Mouse (Mus musculus): ENCODE measurements around the gene Psg19. TPM values are rescaled to one million over a fixed set of nuclear protein-coding genes. Genes with fewer than 3 reads are reported as not detected.
"Not testable (repeated sequence)": the region's sequence is repeated elsewhere in the genome, so short reads cannot be mapped to it uniquely, and the experiment has no call there.

Psg19 gene
- total and polyA plus RNA-seq, 3 experiments: not detected

- Histone ChIP-seq H3K27ac (ENCODE audit: insufficient read depth, low read depth) (no peak overlapping the region), H3K4me2 (ENCODE audit: insufficient read depth, low read depth, poor library complexity, severe bottlenecking) (no peak overlapping the region), H3K36me3 (replicated peaks in 1 of 2; ENCODE audit: control insufficient read depth in 1 of 2, insufficient read depth in 1 of 2, low read length in 1 of 2) (no peaks in the 10 kb centered on the region), H3K4me3 (replicated peaks in 1 of 3; ENCODE audit: low read depth in 2 of 3, low read length in 2 of 3, poor library complexity in 1 of 3) (no peak overlapping the region), H3K9me3 (replicated peaks; ENCODE audit: low read length) (no peaks in the 10 kb centered on the region), H3K9ac (ENCODE audit: insufficient read depth, low read depth) (no peak overlapping the region), H3K27me3 (replicated peaks) (peaks cover 22% of the 10 kb centered on the region), H3K4me1 (ENCODE audit: control insufficient read depth in 1 of 2, insufficient read depth in 2 of 2) (no peaks in the 10 kb centered on the region), H3K79me2 (replicated peaks; ENCODE audit: control insufficient read depth, extremely low read depth, insufficient read depth, poor library complexity, severe bottlenecking) (no peaks in the 10 kb centered on the region)
- dilution Hi-C loops (cut with MboI; ENCODE audit: extremely low pct_ligation_motif_present, extremely low pct_unique_long_range_greater_than_20kb, low sequenced_read_pairs) (no loop called here), in situ Hi-C loops (cut with MboI; ENCODE audit: low pct_ligation_motif_present, low pct_unique_long_range_greater_than_20kb, low sequenced_read_pairs) (no loop called here)
- no peak for DNase-seq (ENCODE audit: extremely low read depth)
- TF ChIP-seq BHLHE40 (IDR thresholded peaks at IDR 0.05; ENCODE audit: low read depth, low read length) (no peak), ZMIZ1 (IDR thresholded peaks at IDR 0.05; ENCODE audit: low read depth, low read length) (no peak), IRF4 (IDR thresholded peaks at IDR 0.05; ENCODE audit: low read depth, low read length) (no peak), ELF1 (IDR thresholded peaks at IDR 0.05; ENCODE audit: low read depth, low read length) (no peak), USF1 (IDR thresholded peaks at IDR 0.05; ENCODE audit: low read depth, low read length) (no peak), MYC (IDR thresholded peaks at IDR 0.05; ENCODE audit: low read depth, low read length) (no peak)
These were observed 19.0 kb downstream of the Psg19 start for GRCm38 (mm10) chr7:18779337-18779781.

- dilution Hi-C loops (cut with MboI; ENCODE audit: extremely low pct_ligation_motif_present, extremely low pct_unique_long_range_greater_than_20kb, low sequenced_read_pairs); H3K9me3 ChIP-seq (replicated peaks; ENCODE audit: low read length); H3K4me2 ChIP-seq (ENCODE audit: insufficient read depth, low read depth, poor library complexity, severe bottlenecking); H3K27me3 ChIP-seq (replicated peaks); H3K9ac ChIP-seq (ENCODE audit: insufficient read depth, low read depth); H3K4me1 ChIP-seq (ENCODE audit: control insufficient read depth in 1 of 2, insufficient read depth in 2 of 2); in situ Hi-C loops (cut with MboI; ENCODE audit: low pct_ligation_motif_present, low pct_unique_long_range_greater_than_20kb, low sequenced_read_pairs); DNase-seq (ENCODE audit: extremely low read depth); H3K36me3 ChIP-seq (replicated peaks in 1 of 2; ENCODE audit: control insufficient read depth in 1 of 2, insufficient read depth in 1 of 2, low read length in 1 of 2); H3K27ac ChIP-seq (ENCODE audit: insufficient read depth, low read depth); H3K79me2 ChIP-seq (replicated peaks; ENCODE audit: control insufficient read depth, extremely low read depth, insufficient read depth, poor library complexity, severe bottlenecking); H3K4me3 ChIP-seq (replicated peaks in 1 of 3; ENCODE audit: low read depth in 2 of 3, low read length in 2 of 3, poor library complexity in 1 of 3): not testable (repeated sequence)
These were observed 35.4 kb downstream of the Psg19 start for GRCm38 (mm10) chr7:18762885-18763284.

GRCm38 (mm10) chr7:18760152-18760551, 38.2 kb downstream of the Psg19 start:
- H3K4me3 ChIP-seq (replicated peaks in 1 of 3; ENCODE audit: low read depth in 2 of 3, low read length in 2 of 3, poor library complexity in 1 of 3); H3K9me3 ChIP-seq (replicated peaks; ENCODE audit: low read length); H3K79me2 ChIP-seq (replicated peaks; ENCODE audit: control insufficient read depth, extremely low read depth, insufficient read depth, poor library complexity, severe bottlenecking); in situ Hi-C loops (cut with MboI; ENCODE audit: low pct_ligation_motif_present, low pct_unique_long_range_greater_than_20kb, low sequenced_read_pairs); H3K4me2 ChIP-seq (ENCODE audit: insufficient read depth, low read depth, poor library complexity, severe bottlenecking); H3K4me1 ChIP-seq (ENCODE audit: control insufficient read depth in 1 of 2, insufficient read depth in 2 of 2); H3K9ac ChIP-seq (ENCODE audit: insufficient read depth, low read depth); H3K27ac ChIP-seq (ENCODE audit: insufficient read depth, low read depth); dilution Hi-C loops (cut with MboI; ENCODE audit: extremely low pct_ligation_motif_present, extremely low pct_unique_long_range_greater_than_20kb, low sequenced_read_pairs); H3K27me3 ChIP-seq (replicated peaks); H3K36me3 ChIP-seq (replicated peaks in 1 of 2; ENCODE audit: control insufficient read depth in 1 of 2, insufficient read depth in 1 of 2, low read length in 1 of 2); DNase-seq (ENCODE audit: extremely low read depth): not testable (repeated sequence)

GRCm38 (mm10) chr7:18749896-18750477, 48.3 kb downstream of the Psg19 start:
- in situ Hi-C loops (cut with MboI; ENCODE audit: low pct_ligation_motif_present, low pct_unique_long_range_greater_than_20kb, low sequenced_read_pairs): loop anchor here (10.0 kb wide), 1 partner anchor 125 kb away; the partner anchor contains the start of gene Pglyrp1
- H3K9ac ChIP-seq (ENCODE audit: insufficient read depth, low read depth); H3K9me3 ChIP-seq (replicated peaks; ENCODE audit: low read length); dilution Hi-C loops (cut with MboI; ENCODE audit: extremely low pct_ligation_motif_present, extremely low pct_unique_long_range_greater_than_20kb, low sequenced_read_pairs); H3K4me3 ChIP-seq (replicated peaks in 1 of 3; ENCODE audit: low read depth in 2 of 3, low read length in 2 of 3, poor library complexity in 1 of 3); H3K4me1 ChIP-seq (ENCODE audit: control insufficient read depth in 1 of 2, insufficient read depth in 2 of 2); H3K79me2 ChIP-seq (replicated peaks; ENCODE audit: control insufficient read depth, extremely low read depth, insufficient read depth, poor library complexity, severe bottlenecking); H3K36me3 ChIP-seq (replicated peaks in 1 of 2; ENCODE audit: control insufficient read depth in 1 of 2, insufficient read depth in 1 of 2, low read length in 1 of 2); H3K27ac ChIP-seq (ENCODE audit: insufficient read depth, low read depth); H3K4me2 ChIP-seq (ENCODE audit: insufficient read depth, low read depth, poor library complexity, severe bottlenecking): not testable (repeated sequence)
- peaks cover 11% of the 10 kb centered on the region for H3K27me3 ChIP-seq (replicated peaks)
- peak; percentile 60 for DNase-seq (ENCODE audit: extremely low read depth)
- peak; percentile 85 to 90 for TF ChIP-seq CTCF (conservative IDR thresholded peaks at IDR 0.05 in 1 of 2, IDR thresholded peaks at IDR 0.05 in 1 of 2; ENCODE audit: low read depth in 2 of 2, low read length in 2 of 2)
- TF ChIP-seq RAD21 (IDR thresholded peaks at IDR 0.05; ENCODE audit: low read depth, low read length): peak; percentile 84
- peak; percentile 83 for TF ChIP-seq SMC3 (IDR thresholded peaks at IDR 0.05; ENCODE audit: low read depth, low read length)

All from CH12.LX (cell line).